15 mouse cellular contexts compared by ENCODE assay signal in genomic region chr2:69308136-69308535, GRCm38 (mm10).
"Had no signal": no experiment of that assay in that cellular context is flagged by ENCODE, and none has a peak within 500 bp of the region (broad histone marks: within the 10 kb centered on the region; RNA-seq: fewer than 3 reads in every experiment).

No protein-coding gene starts in this region.

- H3K27ac ChIP-seq: neural tube, embryonic 15.5 days; stomach, embryonic 15.5 days; stomach, postnatal 0 days had no signal

- H3K4me3 ChIP-seq: neural tube, embryonic 15.5 days; stomach, embryonic 15.5 days had no signal

- DNase-seq: retina, postnatal 1 day; right cerebral cortex, adult 18-20 months; right cerebral cortex, postnatal 14 days; right cerebral cortex, postnatal 25 days; right cerebral cortex, postnatal 4 days; spleen, adult 18-20 months; thymus, adult 18-20 months; thymus, adult 2 months; thymus, postnatal 14 days; thymus, postnatal 25 days; thymus, postnatal 36 days; thymus, postnatal 4 days had no signal
